Mouse (Mus musculus): Measurements from ENCODE around the gene Oard1. TPM values are rescaled to one million over a fixed set of nuclear protein-coding genes. Genes with fewer than 3 reads are reported as not detected.

Oard1 gene
- polyA plus RNA-seq, 1 experiment: 14.1 TPM

DNA sequence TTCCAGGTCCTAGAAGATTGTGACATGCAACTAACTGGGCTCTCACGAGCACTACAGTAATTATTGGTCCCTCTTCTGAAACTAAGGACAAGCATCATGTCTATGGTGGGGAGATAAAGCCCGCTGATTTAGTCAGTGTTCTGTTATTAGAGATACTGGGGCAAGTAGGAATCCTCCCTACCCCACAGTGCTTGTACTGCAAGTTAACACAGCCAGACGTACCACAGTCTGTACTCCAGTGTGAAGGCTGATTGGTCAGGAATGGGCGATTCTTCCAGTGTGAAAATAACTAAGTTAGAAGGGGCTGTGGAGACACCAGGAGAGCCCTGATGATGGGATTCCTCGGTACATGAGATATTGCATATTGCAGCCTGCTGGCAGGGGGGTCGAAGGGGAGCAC lies 7.7 kb downstream of the Oard1 start:
- Histone ChIP-seq H3K4me3 (ENCODE audit: insufficient read depth, poor library complexity, severe bottlenecking) (no peak overlapping the region), H3K27me3 (ENCODE audit: control insufficient read depth, insufficient read depth, insufficient read length) (no peaks in the 10 kb centered on the region), H3ac (ENCODE audit: control insufficient read depth, insufficient read length, low read depth) (no peak overlapping the region), H3K79me2 (ENCODE audit: control insufficient read depth, insufficient read depth) (peaks cover 2% of the 10 kb centered on the region), H3K36me3 (ENCODE audit: control insufficient read depth, insufficient read depth) (peaks cover 19% of the 10 kb centered on the region), H3K79me3 (ENCODE audit: low read depth) (no peaks in the 10 kb centered on the region)
- no peak for TF ChIP-seq MYOG (IDR thresholded peaks at IDR 0.05; ENCODE audit: control insufficient read depth, extremely low read depth, insufficient read length)
- no peak for TF ChIP-seq MYOD1 (IDR thresholded peaks at IDR 0.05; ENCODE audit: control insufficient read depth, insufficient read length, low read depth)
- TF ChIP-seq CEBPB (IDR thresholded peaks at IDR 0.05; ENCODE audit: low read depth): no peak
- TF ChIP-seq MAX (IDR thresholded peaks at IDR 0.05): no peak
- no peak for TF ChIP-seq USF1 (IDR thresholded peaks at IDR 0.05; ENCODE audit: low read depth)
- no peak for TF ChIP-seq CTCF (IDR thresholded peaks at IDR 0.05; ENCODE audit: control insufficient read depth, insufficient read depth, insufficient read length)
- TF ChIP-seq FOSL1 (IDR thresholded peaks at IDR 0.05; ENCODE audit: insufficient read depth, low read length, poor library complexity, severe bottlenecking): no peak

DNA sequence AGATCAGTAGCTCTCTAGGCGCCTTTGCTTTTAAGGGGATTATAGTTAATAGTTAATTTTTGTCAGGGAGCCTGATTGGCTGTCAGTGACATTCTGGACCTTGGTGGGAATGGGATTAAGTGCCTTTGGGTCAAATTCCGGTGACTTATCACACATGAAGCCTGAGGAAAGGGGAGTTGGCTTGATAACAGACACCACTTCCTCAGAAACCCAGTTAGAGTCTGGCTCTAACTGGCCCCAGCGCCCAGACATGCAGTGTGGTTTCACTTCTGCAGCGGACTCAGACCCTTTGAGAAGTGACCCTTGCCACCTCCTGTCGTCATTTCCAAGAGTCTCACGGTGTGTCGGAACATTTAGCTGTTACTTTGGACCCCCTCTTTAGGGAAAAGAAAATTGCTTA lies 8.4 kb downstream of the Oard1 start:
- H3K36me3 ChIP-seq (ENCODE audit: control insufficient read depth, insufficient read depth): peaks cover 17% of the 10 kb centered on the region
- no peak overlapping the region for H3K4me3 ChIP-seq (ENCODE audit: insufficient read depth, poor library complexity, severe bottlenecking)
- TF ChIP-seq CEBPB (IDR thresholded peaks at IDR 0.05; ENCODE audit: low read depth) (no peak), USF1 (IDR thresholded peaks at IDR 0.05; ENCODE audit: low read depth) (no peak), CTCF (IDR thresholded peaks at IDR 0.05; ENCODE audit: control insufficient read depth, insufficient read depth, insufficient read length) (no peak), MYOG (IDR thresholded peaks at IDR 0.05; ENCODE audit: control insufficient read depth, extremely low read depth, insufficient read length) (no peak), FOSL1 (IDR thresholded peaks at IDR 0.05; ENCODE audit: insufficient read depth, low read length, poor library complexity, severe bottlenecking) (no peak), MAX (IDR thresholded peaks at IDR 0.05) (no peak), MYOD1 (IDR thresholded peaks at IDR 0.05; ENCODE audit: control insufficient read depth, insufficient read length, low read depth) (no peak)
- H3K27me3 ChIP-seq (ENCODE audit: control insufficient read depth, insufficient read depth, insufficient read length): no peaks in the 10 kb centered on the region
- H3ac ChIP-seq (ENCODE audit: control insufficient read depth, insufficient read length, low read depth): no peak overlapping the region
- no peaks in the 10 kb centered on the region for H3K79me2 ChIP-seq (ENCODE audit: control insufficient read depth, insufficient read depth)
- no peaks in the 10 kb centered on the region for H3K79me3 ChIP-seq (ENCODE audit: low read depth)

DNA sequence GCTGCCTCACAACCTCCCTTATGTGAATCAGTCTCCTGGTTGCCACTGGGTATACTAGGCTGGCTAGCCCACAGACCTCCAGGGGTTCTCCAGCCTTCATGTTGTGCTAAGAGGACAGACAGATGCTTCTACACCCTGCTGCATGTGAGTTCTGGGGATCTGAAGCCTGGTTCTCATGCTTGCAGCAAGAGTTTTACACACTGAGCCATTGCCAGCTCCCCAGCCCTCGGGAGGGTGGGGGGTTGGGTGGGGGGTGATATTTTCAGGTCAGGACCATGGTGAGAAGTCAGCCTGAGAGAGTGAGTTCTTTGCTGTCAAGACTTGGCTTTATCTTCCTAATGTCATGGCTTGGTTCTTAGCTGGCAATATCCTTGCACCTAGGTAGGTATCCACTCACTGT lies 9.0 kb downstream of the Oard1 start:
- H3ac ChIP-seq (ENCODE audit: control insufficient read depth, insufficient read length, low read depth): no peak overlapping the region
- no peaks in the 10 kb centered on the region for H3K79me2 ChIP-seq (ENCODE audit: control insufficient read depth, insufficient read depth)
- H3K79me3 ChIP-seq (ENCODE audit: low read depth): no peaks in the 10 kb centered on the region
- peaks cover 17% of the 10 kb centered on the region for H3K36me3 ChIP-seq (ENCODE audit: control insufficient read depth, insufficient read depth)
- H3K4me3 ChIP-seq (ENCODE audit: insufficient read depth, poor library complexity, severe bottlenecking): no peak overlapping the region
- no peak for TF ChIP-seq FOSL1 (IDR thresholded peaks at IDR 0.05; ENCODE audit: insufficient read depth, low read length, poor library complexity, severe bottlenecking)
- TF ChIP-seq MYOD1 (IDR thresholded peaks at IDR 0.05; ENCODE audit: control insufficient read depth, insufficient read length, low read depth): no peak
- TF ChIP-seq MYOG (IDR thresholded peaks at IDR 0.05; ENCODE audit: control insufficient read depth, extremely low read depth, insufficient read length): no peak
- TF ChIP-seq CTCF (IDR thresholded peaks at IDR 0.05; ENCODE audit: control insufficient read depth, insufficient read depth, insufficient read length): no peak
- TF ChIP-seq USF1 (IDR thresholded peaks at IDR 0.05; ENCODE audit: low read depth): no peak
- no peak for TF ChIP-seq MAX (IDR thresholded peaks at IDR 0.05)
- TF ChIP-seq CEBPB (IDR thresholded peaks at IDR 0.05; ENCODE audit: low read depth): no peak
- no peaks in the 10 kb centered on the region for H3K27me3 ChIP-seq (ENCODE audit: control insufficient read depth, insufficient read depth, insufficient read length)

DNA sequence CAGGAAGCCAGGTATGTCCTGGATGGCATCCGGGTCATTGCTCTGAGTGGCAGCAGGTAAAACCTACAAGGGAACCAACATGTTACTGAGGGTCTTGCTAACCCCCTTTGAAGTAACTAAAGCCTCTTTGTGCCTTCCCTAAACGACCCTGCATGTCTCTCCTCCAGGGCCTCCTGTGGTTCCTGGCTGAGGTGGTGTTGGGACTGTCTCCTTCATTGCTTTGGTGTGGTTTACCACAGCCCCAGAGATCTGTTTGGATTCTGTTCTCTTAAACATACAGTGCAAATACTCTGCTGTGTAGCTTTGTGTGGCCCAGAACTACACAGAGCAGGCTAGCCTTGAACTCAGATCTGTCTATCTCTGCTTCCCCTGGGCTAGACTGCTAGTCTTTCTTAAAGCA lies 9.8 kb downstream of the Oard1 start:
- H3K27me3 ChIP-seq (ENCODE audit: control insufficient read depth, insufficient read depth, insufficient read length): no peaks in the 10 kb centered on the region
- H3ac ChIP-seq (ENCODE audit: control insufficient read depth, insufficient read length, low read depth): no peak overlapping the region
- TF ChIP-seq CTCF (IDR thresholded peaks at IDR 0.05; ENCODE audit: control insufficient read depth, insufficient read depth, insufficient read length) (no peak), FOSL1 (IDR thresholded peaks at IDR 0.05; ENCODE audit: insufficient read depth, low read length, poor library complexity, severe bottlenecking) (no peak), USF1 (IDR thresholded peaks at IDR 0.05; ENCODE audit: low read depth) (no peak), MYOG (IDR thresholded peaks at IDR 0.05; ENCODE audit: control insufficient read depth, extremely low read depth, insufficient read length) (no peak), MAX (IDR thresholded peaks at IDR 0.05) (no peak), CEBPB (IDR thresholded peaks at IDR 0.05; ENCODE audit: low read depth) (no peak), MYOD1 (IDR thresholded peaks at IDR 0.05; ENCODE audit: control insufficient read depth, insufficient read length, low read depth) (no peak)
- no peaks in the 10 kb centered on the region for H3K79me3 ChIP-seq (ENCODE audit: low read depth)
- peaks cover 17% of the 10 kb centered on the region for H3K36me3 ChIP-seq (ENCODE audit: control insufficient read depth, insufficient read depth)
- no peaks in the 10 kb centered on the region for H3K79me2 ChIP-seq (ENCODE audit: control insufficient read depth, insufficient read depth)
- H3K4me3 ChIP-seq (ENCODE audit: insufficient read depth, poor library complexity, severe bottlenecking): no peak overlapping the region

DNA sequence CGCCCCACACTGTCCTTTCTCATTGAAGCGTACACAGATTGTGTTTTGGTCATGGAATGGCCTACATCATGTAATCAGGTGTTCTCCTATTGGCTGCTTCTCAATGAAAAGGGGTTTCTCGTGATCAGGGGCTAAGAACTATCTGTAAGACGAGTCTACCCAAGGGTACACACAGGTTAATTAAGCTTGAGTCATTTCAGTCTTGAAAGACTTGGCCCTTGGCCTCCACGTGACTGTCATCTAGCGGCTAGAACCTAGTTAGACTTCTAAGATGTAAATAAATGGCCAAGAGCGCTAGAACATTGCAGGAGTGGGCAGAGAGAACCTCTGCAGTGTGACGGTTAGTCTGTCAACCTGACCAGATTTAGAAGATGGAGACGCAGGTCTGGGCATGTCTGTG lies 14.4 kb downstream of the Oard1 start:
- H3K4me3 ChIP-seq (ENCODE audit: insufficient read depth, poor library complexity, severe bottlenecking): no peak overlapping the region
- H3K27me3 ChIP-seq (ENCODE audit: control insufficient read depth, insufficient read depth, insufficient read length): no peaks in the 10 kb centered on the region
- H3K36me3 ChIP-seq (ENCODE audit: control insufficient read depth, insufficient read depth): no peaks in the 10 kb centered on the region
- H3ac ChIP-seq (ENCODE audit: control insufficient read depth, insufficient read length, low read depth): no peak overlapping the region
- no peak for TF ChIP-seq FOSL1 (IDR thresholded peaks at IDR 0.05; ENCODE audit: insufficient read depth, low read length, poor library complexity, severe bottlenecking)
- no peak for TF ChIP-seq MYOD1 (IDR thresholded peaks at IDR 0.05; ENCODE audit: control insufficient read depth, insufficient read length, low read depth)
- TF ChIP-seq USF1 (IDR thresholded peaks at IDR 0.05; ENCODE audit: low read depth): no peak
- TF ChIP-seq CEBPB (IDR thresholded peaks at IDR 0.05; ENCODE audit: low read depth): no peak
- no peak for TF ChIP-seq CTCF (IDR thresholded peaks at IDR 0.05; ENCODE audit: control insufficient read depth, insufficient read depth, insufficient read length)
- TF ChIP-seq MAX (IDR thresholded peaks at IDR 0.05): no peak
- TF ChIP-seq MYOG (IDR thresholded peaks at IDR 0.05; ENCODE audit: control insufficient read depth, extremely low read depth, insufficient read length): no peak
- H3K79me2 ChIP-seq (ENCODE audit: control insufficient read depth, insufficient read depth): no peaks in the 10 kb centered on the region
- H3K79me3 ChIP-seq (ENCODE audit: low read depth): no peaks in the 10 kb centered on the region

Data from C2C12 (cell line).